Mouse (Mus musculus) erythroblast, adult 5-6 weeks (primary cell): Measurements from ENCODE around the gene Pdk4. TPM values are rescaled to one million over a fixed set of nuclear protein-coding genes. Genes with fewer than 3 reads are reported as not detected.

Source experiments
- ATAC-seq: replicated peaks from 2 replicates; pipeline ENCODE4 v1.8.0; 2016; ENCODE audit warnings: moderate number of reproducible peaks, mild to moderate bottlenecking, moderate TSS enrichment, inconsistent platforms; ENCODE audit not compliant: poor library complexity, low FRiP score, severe bottlenecking
- total RNA-seq, 2 experiments: library from RNA; stranded (forward) in 1 of 2; stranded (reverse) in 1 of 2; fragments of 150-400 nt in 1 of 2; fragments of 200-764, 138-1000 nt in 1 of 2; gene quantifications; 2 replicates each; pipeline versions ENCODE4 v1.2.3 to v1.2.4; 2015 to 2017; ENCODE audit warnings: low replicate concordance in 2 of 2

Gene Pdk4
- total RNA-seq, 2 experiments from 2014 or later, result not detected

DNA sequence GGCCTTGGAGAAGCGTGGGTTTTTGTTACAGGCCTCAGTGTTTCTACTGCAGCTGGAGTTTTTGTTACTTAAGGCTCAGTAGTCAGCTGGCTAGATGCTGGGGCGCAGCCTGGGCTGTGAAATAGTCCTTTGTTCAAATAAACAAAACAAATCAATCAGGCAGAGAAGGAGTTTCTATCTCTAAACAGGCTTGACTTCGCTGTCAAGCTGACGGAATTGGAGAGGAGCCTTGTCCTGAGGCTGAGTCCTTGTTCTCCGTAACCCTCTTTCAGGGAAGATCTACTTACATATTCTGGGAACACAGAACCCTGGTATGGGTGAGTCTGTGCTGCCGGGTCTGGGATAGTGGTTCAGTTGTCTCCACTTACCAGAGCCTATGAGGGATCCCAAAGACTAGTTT is 48.6 kb downstream of the Pdk4 start:
- ATAC-seq, result no peak

DNA sequence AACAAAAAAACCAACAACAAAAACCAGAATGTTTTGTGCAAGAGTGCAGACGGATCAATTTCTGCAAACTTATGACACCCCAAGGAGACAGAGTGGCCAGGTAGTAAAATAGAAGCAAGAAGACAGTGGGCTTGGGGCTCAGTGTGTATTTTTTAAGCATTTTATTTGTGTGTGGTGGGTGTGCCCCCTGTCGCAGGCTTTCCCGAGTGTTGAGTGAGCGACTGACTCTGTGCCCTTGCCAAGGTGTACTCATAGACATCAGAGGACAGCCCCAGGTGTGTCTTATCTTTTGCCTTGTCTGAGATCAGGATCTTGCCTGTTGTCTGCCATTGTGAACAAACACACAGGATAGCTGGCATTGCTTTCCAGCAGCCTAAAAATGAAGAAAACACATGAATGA is 49.1 kb downstream of the Pdk4 start:
- no peak for ATAC-seq

DNA sequence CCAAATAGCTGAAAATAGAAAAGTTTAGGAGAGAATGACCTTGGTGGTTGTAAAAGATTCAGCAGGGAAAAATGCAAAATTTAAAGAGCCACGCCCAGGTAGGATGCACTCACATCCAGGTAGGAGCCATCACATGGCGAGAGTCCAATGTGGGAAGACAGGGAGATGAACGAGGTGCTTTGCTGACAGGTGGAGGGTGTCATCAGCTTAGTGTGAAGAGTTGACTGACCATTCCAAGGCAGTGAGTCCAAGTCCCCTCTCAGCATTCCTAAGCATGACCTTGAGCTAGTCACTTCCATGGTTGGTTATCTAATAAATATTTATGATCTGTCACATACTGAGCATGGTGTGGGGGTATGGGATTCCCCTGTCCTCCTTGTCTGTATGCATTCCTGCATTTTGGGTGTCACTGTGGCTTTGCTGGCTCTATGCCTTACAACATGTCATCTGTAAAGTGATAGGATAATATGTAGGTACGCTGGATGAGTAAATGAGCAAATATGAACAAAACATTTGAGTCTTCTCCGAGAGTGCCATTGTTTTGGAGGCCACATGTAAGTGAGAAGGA is 51.7 kb downstream of the Pdk4 start:
- no peak for ATAC-seq

DNA sequence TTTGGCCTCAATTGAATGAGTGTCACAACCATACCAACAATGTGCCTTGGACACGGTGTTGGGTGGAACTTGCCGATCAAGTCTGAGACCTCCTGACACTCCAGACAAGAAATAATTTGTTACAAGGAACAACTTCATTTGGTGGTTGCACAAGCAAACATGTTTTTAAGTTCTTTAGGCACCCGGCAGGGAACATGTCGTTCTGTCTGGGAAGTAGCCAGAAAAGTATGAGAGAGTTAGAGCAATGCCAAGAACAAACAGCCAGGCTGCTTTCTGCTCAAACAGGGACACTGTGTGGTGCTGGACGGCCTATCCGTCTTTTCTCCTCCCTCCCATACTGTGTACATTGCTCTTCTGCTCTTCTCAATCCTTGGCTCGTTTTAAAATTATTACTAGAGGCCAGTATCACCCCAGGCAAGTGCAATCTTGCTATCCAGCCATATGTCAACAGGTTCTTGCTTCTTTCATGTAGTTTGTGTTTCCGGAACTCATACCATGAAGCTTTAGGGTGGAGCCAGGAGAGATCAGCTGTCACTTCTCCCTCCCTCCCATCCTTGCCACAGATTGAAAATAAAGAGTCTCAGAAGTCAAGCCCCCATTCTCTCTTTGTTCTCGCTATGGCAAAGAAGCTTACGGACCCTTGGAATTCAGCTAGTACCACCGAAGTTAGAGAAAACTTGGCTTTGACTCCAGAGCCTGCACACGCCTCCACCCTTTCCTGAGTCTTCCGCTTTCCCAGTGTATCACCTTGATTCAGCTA is 52.8 kb downstream of the Pdk4 start:
- ATAC-seq, result no peak

DNA sequence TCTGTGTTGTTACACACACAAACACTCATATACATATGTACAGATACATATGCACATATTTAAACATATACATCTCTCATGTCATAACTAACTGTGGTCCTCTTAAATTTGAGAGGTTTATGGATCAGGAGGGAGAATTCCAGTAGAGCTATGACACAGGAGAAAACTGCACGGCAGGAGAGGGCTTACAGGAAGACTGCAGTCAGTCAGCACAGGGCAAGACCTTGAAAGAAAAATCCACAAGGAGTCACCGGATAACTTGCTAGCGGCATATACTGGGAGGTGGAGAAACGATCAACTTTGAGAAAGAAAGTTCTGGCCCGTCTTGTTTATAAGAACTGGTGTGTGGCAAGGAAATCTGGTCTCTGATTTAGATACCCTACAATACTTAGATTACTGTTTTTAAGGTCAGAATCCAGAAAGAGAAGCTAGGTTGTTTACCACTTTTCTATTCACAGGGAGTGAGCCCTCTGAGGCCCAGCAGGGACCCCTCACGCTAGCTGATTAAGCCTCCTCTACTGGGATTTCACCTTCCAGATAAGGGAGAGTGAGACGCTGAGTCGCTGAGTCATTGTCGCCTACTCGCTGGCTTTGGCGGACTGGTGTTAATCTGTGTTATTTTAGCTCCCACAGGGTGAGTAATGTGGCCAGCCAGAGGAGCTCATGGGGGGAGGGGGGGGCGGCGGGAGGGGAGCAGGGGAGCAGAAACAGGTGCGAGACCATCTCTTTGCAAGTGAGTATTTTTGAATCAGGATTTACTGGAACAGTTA is 53.6 kb downstream of the Pdk4 start:
- ATAC-seq, result no peak

DNA sequence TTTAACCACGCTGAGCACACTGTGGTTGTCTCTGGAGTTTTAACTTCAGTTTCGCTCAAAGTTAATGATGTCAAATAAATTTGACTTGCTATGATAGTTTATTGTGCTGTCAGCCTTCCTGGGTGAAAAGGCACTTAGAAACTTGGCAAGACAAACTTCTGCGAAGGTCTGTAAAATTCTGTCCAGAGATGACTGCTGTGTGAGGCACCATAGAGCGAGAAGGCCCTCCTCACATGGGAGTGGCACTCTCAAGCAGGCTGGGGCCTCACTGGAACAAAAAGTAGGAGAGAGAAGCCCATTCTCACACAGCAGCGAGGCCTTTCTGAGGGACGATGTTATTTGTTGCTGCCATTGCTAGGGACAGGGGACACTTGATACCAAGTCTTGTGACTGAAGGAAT is 54.9 kb downstream of the Pdk4 start:
- ATAC-seq, result no peak

DNA sequence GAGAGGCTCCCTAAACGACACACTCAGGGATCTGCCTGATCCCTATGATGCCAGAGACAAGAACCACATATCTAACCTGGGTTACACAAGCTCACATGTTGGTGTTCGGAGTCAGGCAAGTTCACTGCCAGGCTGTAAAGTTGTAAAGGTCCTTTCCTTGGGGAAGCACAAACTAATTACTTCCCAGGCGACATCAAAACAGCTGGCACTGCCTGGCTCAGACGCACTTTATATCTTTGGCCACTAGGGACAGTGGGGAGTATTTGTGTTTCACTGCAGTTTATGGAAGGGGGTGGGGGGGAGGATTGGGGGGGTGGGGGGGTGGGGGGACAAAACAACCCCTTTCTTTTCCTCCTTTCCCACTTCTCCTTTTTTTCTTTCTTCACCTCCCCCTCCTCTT is 58.4 kb downstream of the Pdk4 start:
- no peak for ATAC-seq

DNA sequence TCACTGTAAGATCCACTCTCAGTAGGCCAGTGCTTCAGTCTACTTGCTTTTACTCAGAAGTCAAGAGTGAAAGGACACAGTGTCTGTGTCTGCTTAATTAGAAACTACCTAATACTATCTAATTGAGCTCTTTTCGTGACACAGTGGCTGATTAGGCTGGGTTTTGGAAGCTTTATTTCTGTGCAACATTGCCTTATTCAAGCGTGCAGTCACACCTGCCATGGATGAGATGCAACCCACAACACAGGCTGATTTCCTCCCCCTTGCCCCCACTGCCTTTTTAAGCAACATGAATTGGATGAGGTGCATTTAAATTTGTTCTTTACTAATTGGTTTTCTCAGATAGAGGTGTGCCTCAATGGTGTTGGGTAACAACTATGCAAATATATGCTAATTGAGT is 62.2 kb downstream of the Pdk4 start:
- no peak for ATAC-seq

Other genes starting within 250 kb of the Pdk4 start
- gene Pon3, start 240.0 kb downstream of the Pdk4 start, total RNA-seq (2015; ENCODE audit: low replicate concordance), result 4.4 and 11.7 TPM in 2 replicates
- gene Pon3, start 240.0 kb downstream of the Pdk4 start, total RNA-seq (2017; ENCODE audit: low replicate concordance), result 7.2 and 8.9 TPM in 2 replicates
- 57.6 and 68.1 TPM in 2 replicates for gene Pon2, start 197.9 kb downstream of the Pdk4 start, total RNA-seq (2015; ENCODE audit: low replicate concordance)
- 43.8 and 45.8 TPM in 2 replicates for gene Pon2, start 197.9 kb downstream of the Pdk4 start, total RNA-seq (2017; ENCODE audit: low replicate concordance)
- not detected in 2 replicates for gene Asb4, start 112.9 kb downstream of the Pdk4 start, total RNA-seq (2015; ENCODE audit: low replicate concordance)
- gene Asb4, start 112.9 kb downstream of the Pdk4 start, total RNA-seq (2017; ENCODE audit: low replicate concordance), result not detected in 2 replicates
- not detected in 2 replicates for gene Dync1i1, start 229.3 kb upstream of the Pdk4 start, total RNA-seq (2015; ENCODE audit: low replicate concordance)
- gene Dync1i1, start 229.3 kb upstream of the Pdk4 start, total RNA-seq (2017; ENCODE audit: low replicate concordance), result not detected in 2 replicates